Mouse (Mus musculus): ENCODE measurements around the gene Smox.

Smox gene

GRCm38 (mm10) chr2:131517550-131517949 is 26.3 kb downstream of the Smox start:
- DNase-seq = no peak

- no peak for DNase-seq
Measured at GRCm38 (mm10) chr2:131518790-131519189, 27.5 kb downstream of the Smox start.

GRCm38 (mm10) chr2:131520743-131521142 is 29.4 kb downstream of the Smox start:
- DNase-seq = no peak

- no peak for DNase-seq
Measured at GRCm38 (mm10) chr2:131527061-131527460, 35.8 kb downstream of the Smox start.

- DNase-seq = peak in 1 of 2 experiments; percentile 28
Measured at GRCm38 (mm10) chr2:131529898-131530622, 38.8 kb downstream of the Smox start.

GRCm38 (mm10) chr2:131530623-131531008 is 39.3 kb downstream of the Smox start:
- DNase-seq = peak; percentile 20 to 50

GRCm38 (mm10) chr2:131531271-131531670 is 40.0 kb downstream of the Smox start:
- no peak for DNase-seq

GRCm38 (mm10) chr2:131535168-131535567 is 43.9 kb downstream of the Smox start:
- no peak for DNase-seq

GRCm38 (mm10) chr2:131538341-131538740 is 47.0 kb downstream of the Smox start:
- DNase-seq = no peak

- no peak for DNase-seq
Measured at GRCm38 (mm10) chr2:131539780-131540179, 48.5 kb downstream of the Smox start.

GRCm38 (mm10) chr2:131541686-131542085 is 50.4 kb downstream of the Smox start:
- DNase-seq = no peak

- no peak for DNase-seq
Measured at GRCm38 (mm10) chr2:131542531-131542930, 51.2 kb downstream of the Smox start.

- DNase-seq = peak in 1 of 2 experiments; percentile 61
Measured at GRCm38 (mm10) chr2:131545386-131546307, 54.4 kb downstream of the Smox start.

- DNase-seq = no peak
Measured at GRCm38 (mm10) chr2:131546308-131546700, 55.0 kb downstream of the Smox start.

- no peak for DNase-seq
Measured at GRCm38 (mm10) chr2:131546745-131547408, 55.6 kb downstream of the Smox start.

GRCm38 (mm10) chr2:131548330-131548729 is 57.0 kb downstream of the Smox start:
- DNase-seq = no peak

- no peak for DNase-seq
Measured at GRCm38 (mm10) chr2:131549090-131549489, 57.8 kb downstream of the Smox start.

GRCm38 (mm10) chr2:131550474-131550873 is 59.2 kb downstream of the Smox start:
- no peak for DNase-seq

GRCm38 (mm10) chr2:131550906-131551305 is 59.6 kb downstream of the Smox start:
- no peak for DNase-seq

GRCm38 (mm10) chr2:131551701-131552620 is 60.7 kb downstream of the Smox start:
- no peak for DNase-seq

GRCm38 (mm10) chr2:131552736-131553400 is 61.6 kb downstream of the Smox start:
- no peak for DNase-seq

- no peak for DNase-seq
Measured at GRCm38 (mm10) chr2:131557896-131558295, 66.6 kb downstream of the Smox start.

Data from spleen, adult 18-20 months (tissue).